Mouse (Mus musculus) hindbrain, embryonic 13.5 days (tissue): ENCODE measurements around the gene Nup133. TPM values are rescaled to one million over a fixed set of nuclear protein-coding genes. Genes with fewer than 3 reads are reported as not detected.
"Not testable (repeated sequence)": the region's sequence is repeated elsewhere in the genome, so short reads cannot be mapped to it uniquely, and the experiment has no call there.

Experiments
- ATAC-seq: fragments of 200-750 bp; cut with Nextera tagmentation; 2 replicates; pipeline ENCODE4 v1.8.0; 2017; ENCODE audit warnings: moderate TSS enrichment; ENCODE audit not compliant: low FRiP score
- H3K27ac ChIP-seq: fragments of 300-500 bp; sonication (generic); 2 replicates; pipeline ENCODE4 v1.5.1; 2015; ENCODE audit warnings: inconsistent platforms, mild to moderate bottlenecking, moderate library complexity
- H3K27me3 ChIP-seq: fragments of 300-500 bp; sonication (generic); 2 replicates; pipeline ENCODE4 v1.6.1; 2015; ENCODE audit warnings: mild to moderate bottlenecking, inconsistent platforms
- H3K36me3 ChIP-seq: fragments of 300-500 bp; sonication (generic); 2 replicates; pipeline ENCODE4 v1.6.1; 2015; ENCODE audit warnings: mild to moderate bottlenecking, inconsistent platforms
- H3K4me1 ChIP-seq: fragments of 300-500 bp; sonication (generic); replicated peaks from 2 replicates; pipeline ENCODE4 v1.6.1; 2015; ENCODE audit warnings: inconsistent platforms
- H3K4me2 ChIP-seq: fragments of 300-500 bp; sonication (generic); 2 replicates; pipeline ENCODE4 v1.6.1; 2015; ENCODE audit warnings: inconsistent platforms, mild to moderate bottlenecking, moderate library complexity
- H3K4me3 ChIP-seq: fragments of 300-500 bp; sonication (generic); 2 replicates; pipeline ENCODE4 v1.5.1; 2015; ENCODE audit warnings: mild to moderate bottlenecking, inconsistent platforms
- H3K9ac ChIP-seq: fragments of 300-500 bp; sonication (generic); 2 replicates; pipeline ENCODE4 v1.6.1; 2015; ENCODE audit warnings: mild to moderate bottlenecking, inconsistent platforms
- H3K9me3 ChIP-seq: fragments of 300-500 bp; sonication (generic); 2 replicates; pipeline ENCODE4 v1.6.1; 2016; ENCODE audit warnings: inconsistent platforms
- WGBS: fragments of 180-500 bp; shearing (Covaris S2); methylation state at CpG from one replicate; pipeline ENCODE4 v1.1.7; 2015; 5-methylcytosine and 5-hydroxymethylcytosine counted together
- polyA plus RNA-seq: library from polyadenylated mRNA; unstranded; fragments of >200 nt; fragmentation: Nextera tagmentation; extraction: Ambion mirVana; gene quantifications from 2 replicates; pipeline ENCODE4 v1.2.1, GENCODE M21; 2015

Nup133 gene
- polyA plus RNA-seq, 1 experiment from 2014 or later, result 25.3 TPM

GRCm38 (mm10) chr8:123978166-123978838 is 29.2 kb upstream of the Nup133 start:
- 73% methylated on average over 14 of the region's 14 CpGs for WGBS
- no peaks in the 10 kb centered on the region for H3K36me3 ChIP-seq
- ATAC-seq, result no peak

GRCm38 (mm10) chr8:123977499-123977898 is 28.4 kb upstream of the Nup133 start:
- no peaks in the 10 kb centered on the region for H3K36me3 ChIP-seq
- WGBS, result 92% methylated on average over 4 of the region's 4 CpGs
- no peaks in the 10 kb centered on the region for H3K27me3 ChIP-seq

More at GRCm38 (mm10) chr8:123978166-123978838, 29.2 kb upstream of the Nup133 start:
- peak overlapping the region; percentile 19; the same call in 1 of the 2 replicates for H3K9ac ChIP-seq
- no peak overlapping the region for H3K27ac ChIP-seq
- peaks cover 25% of the 10 kb centered on the region for H3K4me1 ChIP-seq
- H3K9me3 ChIP-seq, result no peaks in the 10 kb centered on the region
- H3K4me3 ChIP-seq, result no peak overlapping the region
- no peak overlapping the region for H3K4me2 ChIP-seq
- H3K27me3 ChIP-seq, result no peaks in the 10 kb centered on the region

GRCm38 (mm10) chr8:123973495-123973894 is 24.4 kb upstream of the Nup133 start:
- no peak overlapping the region for H3K27ac ChIP-seq
- H3K4me3 ChIP-seq, result no peak overlapping the region
- H3K9ac ChIP-seq, result no peak overlapping the region
- no peaks in the 10 kb centered on the region for H3K27me3 ChIP-seq
- peaks cover 13% of the 10 kb centered on the region for H3K36me3 ChIP-seq
- H3K4me2 ChIP-seq, result no peak overlapping the region
- H3K4me1 ChIP-seq, result no peaks in the 10 kb centered on the region
- 85% methylated on average over 1 of the region's 1 CpGs for WGBS
- no peak for ATAC-seq
- H3K9me3 ChIP-seq, result no peaks in the 10 kb centered on the region

More at GRCm38 (mm10) chr8:123977499-123977898, 28.4 kb upstream of the Nup133 start:
- H3K4me1 ChIP-seq, result peaks cover 22% of the 10 kb centered on the region
- no peak overlapping the region for H3K9ac ChIP-seq
- no peak overlapping the region for H3K4me2 ChIP-seq
- H3K4me3 ChIP-seq, result no peak overlapping the region
- ATAC-seq, result no peak
- no peak overlapping the region for H3K27ac ChIP-seq
- H3K9me3 ChIP-seq, result no peaks in the 10 kb centered on the region

- no peak for ATAC-seq
- Histone ChIP-seq H3K9me3 (no peaks in the 10 kb centered on the region), H3K36me3 (peaks cover 52% of the 10 kb centered on the region), H3K4me3 (no peak overlapping the region), H3K4me2 (no peak overlapping the region), H3K4me1 (no peaks in the 10 kb centered on the region), H3K27me3 (no peaks in the 10 kb centered on the region), H3K27ac (no peak overlapping the region), H3K9ac (no peak overlapping the region)
- 65% methylated on average over 2 of the region's 2 CpGs for WGBS
Measured at GRCm38 (mm10) chr8:123966896-123967295, 17.8 kb upstream of the Nup133 start.

GRCm38 (mm10) chr8:123961371-123961770 is 12.3 kb upstream of the Nup133 start:
- no peaks in the 10 kb centered on the region for H3K9me3 ChIP-seq
- WGBS, result 93% methylated on average over 1 of the region's 1 CpGs

GRCm38 (mm10) chr8:123960556-123960955 is 11.5 kb upstream of the Nup133 start:
- not testable (repeated sequence) for H3K27me3 ChIP-seq, H3K4me1 ChIP-seq, H3K4me2 ChIP-seq, H3K4me3 ChIP-seq, H3K27ac ChIP-seq, H3K9me3 ChIP-seq, H3K9ac ChIP-seq, ATAC-seq
- WGBS, result 82% methylated on average over 5 of the region's 5 CpGs
- H3K36me3 ChIP-seq, result peaks cover 72% of the 10 kb centered on the region

More at GRCm38 (mm10) chr8:123961371-123961770, 12.3 kb upstream of the Nup133 start:
- Histone ChIP-seq H3K36me3 (peaks cover 78% of the 10 kb centered on the region), H3K4me2 (no peak overlapping the region), H3K9ac (no peak overlapping the region), H3K27ac (no peak overlapping the region), H3K4me1 (no peaks in the 10 kb centered on the region), H3K27me3 (no peaks in the 10 kb centered on the region), H3K4me3 (no peak overlapping the region)
- no peak for ATAC-seq

- 86% methylated on average over 9 of the region's 9 CpGs for WGBS
- H3K4me3 ChIP-seq, result no peak overlapping the region
- no peaks in the 10 kb centered on the region for H3K9me3 ChIP-seq
- H3K4me1 ChIP-seq, result no peaks in the 10 kb centered on the region
- H3K9ac ChIP-seq, result no peak overlapping the region
- H3K27ac ChIP-seq, result no peak overlapping the region
- ATAC-seq, result no peak
- H3K4me2 ChIP-seq, result no peak overlapping the region
- peaks cover 75% of the 10 kb centered on the region for H3K36me3 ChIP-seq
- H3K27me3 ChIP-seq, result no peaks in the 10 kb centered on the region
Measured at GRCm38 (mm10) chr8:123960056-123960455, 11.0 kb upstream of the Nup133 start.

- Histone ChIP-seq H3K4me1 (no peaks in the 10 kb centered on the region), H3K9ac (no peak overlapping the region), H3K36me3 (peaks cover 76% of the 10 kb centered on the region), H3K27me3 (no peaks in the 10 kb centered on the region), H3K4me2 (no peak overlapping the region), H3K4me3 (no peak overlapping the region), H3K27ac (no peak overlapping the region), H3K9me3 (no peaks in the 10 kb centered on the region)
- no peak for ATAC-seq
- 94% methylated on average over 6 of the region's 6 CpGs for WGBS
Measured at GRCm38 (mm10) chr8:123959473-123959872, 10.4 kb upstream of the Nup133 start.

GRCm38 (mm10) chr8:123958130-123958529 is 9.1 kb upstream of the Nup133 start:
- no peak overlapping the region for H3K27ac ChIP-seq
- no peaks in the 10 kb centered on the region for H3K27me3 ChIP-seq
- H3K4me3 ChIP-seq, result no peak overlapping the region
- no peak overlapping the region for H3K9ac ChIP-seq
- no peaks in the 10 kb centered on the region for H3K4me1 ChIP-seq
- peaks cover 77% of the 10 kb centered on the region for H3K36me3 ChIP-seq
- 77% methylated on average over 17 of the region's 17 CpGs for WGBS
- no peaks in the 10 kb centered on the region for H3K9me3 ChIP-seq
- H3K4me2 ChIP-seq, result no peak overlapping the region
- ATAC-seq, result no peak

- H3K27ac ChIP-seq, result no peak overlapping the region
- H3K4me1 ChIP-seq, result peaks cover 8% of the 10 kb centered on the region
- WGBS, result 95% methylated on average over 8 of the region's 8 CpGs
- H3K4me3 ChIP-seq, result no peak overlapping the region
- H3K9me3 ChIP-seq, result no peaks in the 10 kb centered on the region
- ATAC-seq, result no peak
- H3K4me2 ChIP-seq, result no peak overlapping the region
- no peak overlapping the region for H3K9ac ChIP-seq
- no peaks in the 10 kb centered on the region for H3K27me3 ChIP-seq
- peaks cover 53% of the 10 kb centered on the region for H3K36me3 ChIP-seq
Measured at GRCm38 (mm10) chr8:123954246-123954645, 5.2 kb upstream of the Nup133 start.

GRCm38 (mm10) chr8:123953686-123954085 is 4.6 kb upstream of the Nup133 start:
- 90% methylated on average over 8 of the region's 8 CpGs for WGBS
- no peak overlapping the region for H3K27ac ChIP-seq
- no peak overlapping the region for H3K4me3 ChIP-seq
- no peak overlapping the region for H3K4me2 ChIP-seq
- H3K4me1 ChIP-seq, result peaks cover 9% of the 10 kb centered on the region
- ATAC-seq, result no peak
- no peak overlapping the region for H3K9ac ChIP-seq
- H3K9me3 ChIP-seq, result no peaks in the 10 kb centered on the region
- H3K27me3 ChIP-seq, result no peaks in the 10 kb centered on the region
- peaks cover 48% of the 10 kb centered on the region for H3K36me3 ChIP-seq

GRCm38 (mm10) chr8:123950077-123950802 is 1.2 kb upstream of the Nup133 start:
- peak overlapping the region; percentile 93 for H3K4me2 ChIP-seq
- peak overlapping the region; percentile 90 for H3K9ac ChIP-seq
- H3K36me3 ChIP-seq, result peaks cover 35% of the 10 kb centered on the region
- no peaks in the 10 kb centered on the region for H3K9me3 ChIP-seq
- whole genome bisulfite sequencing, result 34% methylated on average over 10 of the region's 10 CpGs
- H3K27me3 ChIP-seq, result no peaks in the 10 kb centered on the region
- peaks cover 16% of the 10 kb centered on the region for H3K4me1 ChIP-seq
- no peak for ATAC-seq
- peak overlapping the region; percentile 91; the same call in 1 of the 2 replicates for H3K27ac ChIP-seq
- peak overlapping the region; percentile 97 for H3K4me3 ChIP-seq

- Histone ChIP-seq H3K4me1 (peaks cover 16% of the 10 kb centered on the region), H3K9me3 (no peaks in the 10 kb centered on the region), H3K36me3 (peaks cover 37% of the 10 kb centered on the region), H3K9ac (peak overlapping the region; percentile 90), H3K4me3 (peak overlapping the region; percentile 97), H3K27ac (peak overlapping the region; percentile 91), H3K4me2 (peak overlapping the region; percentile 93), H3K27me3 (no peaks in the 10 kb centered on the region)
- peak; percentile 63; the same call in 1 of the 2 replicates for ATAC-seq
- WGBS, result 7% methylated on average over 10 of the region's 10 CpGs
Measured at GRCm38 (mm10) chr8:123949686-123949986, 571 bp upstream of the Nup133 start.
